Mouse (Mus musculus) urinary bladder, adult 18-20 months (tissue): ENCODE data around the gene Fam107b.

ENCODE experiments used
- DNase-seq, 2 experiments: peaks; one replicate each; pipeline ENCODE4 v3.0.0; 2022; ENCODE audit warnings: low spot score in 2 of 2, mixed read lengths in 2 of 2

Gene Fam107b

GRCm38 (mm10) chr2:3773089-3773488 is 202.8 kb downstream of the Fam107b start:
- no peak for DNase-seq

GRCm38 (mm10) chr2:3775569-3775968 is 205.3 kb downstream of the Fam107b start:
- no peak for DNase-seq

DNA sequence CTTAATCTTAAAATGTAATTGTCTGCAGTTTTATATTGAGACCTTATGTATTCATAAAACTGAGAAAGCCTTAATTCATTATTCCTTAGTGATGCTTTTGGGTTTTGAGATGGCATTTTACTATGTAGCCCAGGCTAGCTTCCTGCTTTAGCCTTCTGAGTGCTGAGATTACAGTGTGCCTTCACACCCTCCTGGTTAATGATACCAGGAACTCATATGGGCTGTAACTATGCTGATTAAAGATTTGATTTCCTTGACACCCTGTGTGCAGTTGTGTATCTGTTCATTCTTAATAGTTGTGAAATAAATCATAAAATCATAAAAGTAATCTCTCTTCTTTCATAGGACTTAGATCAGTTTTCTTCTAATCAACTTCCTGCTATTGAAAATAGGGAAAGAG is 205.8 kb downstream of the Fam107b start:
- no peak for DNase-seq

GRCm38 (mm10) chr2:3777696-3778095 is 207.4 kb downstream of the Fam107b start:
- no peak for DNase-seq

DNA sequence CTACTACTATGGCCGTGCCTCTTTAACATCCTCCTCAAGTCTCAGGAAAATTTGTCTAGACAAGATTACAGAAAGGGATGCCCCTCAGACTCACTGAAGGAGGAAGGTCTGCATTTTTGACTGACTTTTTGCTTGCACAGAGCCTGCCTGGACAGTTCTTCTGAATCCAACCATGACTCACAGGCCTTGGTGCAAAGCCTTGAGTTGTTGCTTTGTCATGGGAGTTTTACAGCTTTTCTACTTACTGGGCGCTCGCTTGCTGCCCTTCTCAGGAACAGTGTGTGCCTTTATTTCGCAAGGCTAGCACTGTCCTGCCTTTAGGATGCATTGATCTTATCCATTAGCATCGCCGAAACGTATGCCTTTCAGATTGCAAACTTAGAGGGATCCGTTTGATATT is 215.3 kb downstream of the Fam107b start:
- DNase-seq, result no peak

DNA sequence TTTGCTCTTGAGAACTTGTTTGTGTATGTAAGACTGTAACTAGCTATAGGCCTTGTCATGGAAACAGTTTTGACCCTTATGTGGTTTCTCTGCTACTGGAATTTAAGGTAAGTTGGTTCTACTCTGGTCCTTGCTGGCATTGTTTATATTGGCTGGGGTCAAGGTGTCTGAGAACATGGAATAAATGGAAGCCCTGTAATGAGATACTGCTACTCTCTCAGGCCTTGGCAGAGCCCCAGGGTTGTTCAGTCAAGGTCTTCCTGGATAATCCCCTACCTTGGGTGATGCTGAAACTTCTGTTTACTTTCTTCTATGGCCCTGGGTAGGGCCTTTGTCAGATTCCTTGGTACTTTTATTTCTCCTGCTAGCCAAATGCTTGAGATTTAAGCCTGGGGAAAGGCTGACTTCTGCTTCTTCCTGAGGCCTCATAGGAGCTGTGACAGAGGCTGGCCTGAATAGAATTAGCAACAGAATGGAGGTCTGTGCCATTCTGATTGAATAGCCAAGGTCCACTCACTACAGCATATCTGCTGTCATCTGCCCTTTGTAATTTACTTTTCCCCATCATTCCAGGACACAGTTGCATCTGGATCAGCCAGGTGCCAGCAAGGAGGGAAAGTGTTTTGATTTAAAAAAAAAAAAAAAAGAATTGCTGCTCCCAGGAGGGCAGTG is 217.6 kb downstream of the Fam107b start:
- no peak for DNase-seq

DNA sequence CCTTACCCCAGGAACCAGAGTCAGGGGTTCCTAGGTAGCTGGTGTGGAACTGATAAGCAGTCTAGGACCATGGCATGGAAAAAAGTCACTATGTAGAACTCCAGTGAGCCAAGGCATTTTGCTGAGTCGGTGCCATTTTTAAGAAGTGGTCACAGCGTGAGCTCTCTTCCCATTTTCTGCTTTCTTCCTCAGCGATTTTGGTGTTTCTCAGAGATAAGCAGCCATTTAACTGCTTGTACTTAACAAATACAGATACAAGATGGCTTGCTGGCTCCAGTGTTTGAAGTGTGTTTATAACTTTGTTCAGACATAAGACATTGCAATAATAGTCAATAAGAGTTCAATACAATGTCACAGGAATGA is 218.1 kb downstream of the Fam107b start:
- no peak for DNase-seq

DNA sequence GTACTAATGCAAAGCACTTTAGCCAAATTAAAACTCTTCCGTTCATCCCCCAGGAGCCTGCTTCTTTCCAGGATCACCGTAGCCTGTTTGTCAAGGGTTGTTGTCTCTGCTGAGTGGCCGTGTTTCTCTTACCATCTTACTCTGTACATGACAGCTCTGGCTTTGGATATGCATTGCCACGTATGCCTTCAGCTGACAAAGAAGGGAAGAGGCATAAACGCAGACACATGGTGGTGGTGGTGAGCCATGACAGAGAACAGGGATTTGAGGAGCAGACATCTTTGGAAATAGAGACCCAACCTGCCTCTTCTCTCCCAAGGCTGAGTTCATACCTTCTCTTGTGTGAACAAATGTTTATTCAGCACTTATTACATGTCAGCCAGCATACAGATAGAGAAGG is 226.3 kb downstream of the Fam107b start:
- no peak for DNase-seq

DNA sequence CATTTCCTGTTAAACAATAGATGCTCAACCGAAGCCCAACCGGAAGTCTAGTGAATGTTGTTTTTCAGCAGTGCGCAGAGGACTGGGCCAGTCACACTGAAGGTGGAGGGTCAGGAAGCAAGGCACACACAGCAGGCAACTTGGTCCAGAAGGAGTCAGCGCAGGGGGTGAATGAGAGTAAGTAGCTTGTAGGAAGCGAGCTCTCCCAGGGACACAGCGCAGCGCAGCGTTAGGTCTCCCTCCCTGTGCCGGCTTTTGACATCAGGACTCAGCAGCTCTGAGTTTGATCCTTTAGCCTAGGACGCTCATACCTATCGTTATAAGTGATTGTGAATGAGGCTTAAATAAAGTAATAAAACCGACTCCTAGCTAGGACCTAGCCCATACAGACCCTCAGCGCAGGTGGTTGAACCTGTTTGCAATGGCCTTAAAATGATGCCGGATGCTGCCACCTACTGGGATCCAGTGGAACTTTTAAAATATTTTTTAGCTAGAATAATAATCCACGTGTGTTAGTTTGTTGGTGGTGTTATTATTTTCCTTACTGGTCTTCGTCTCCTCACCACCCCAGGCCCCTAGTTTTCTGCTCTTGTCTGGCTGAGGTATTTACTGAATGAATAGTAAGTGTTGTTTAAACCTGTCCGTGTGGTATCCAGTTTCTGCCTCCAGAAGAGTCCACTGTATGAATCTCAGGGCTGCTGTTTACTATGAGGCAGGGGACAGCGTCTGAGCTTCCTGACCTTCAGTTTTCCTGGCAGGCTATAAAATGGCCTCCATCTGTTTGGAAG is 229.7 kb downstream of the Fam107b start:
- peak; percentile 6 to 23 for DNase-seq

GRCm38 (mm10) chr2:3800555-3800878 is 230.2 kb downstream of the Fam107b start:
- no peak for DNase-seq

DNA sequence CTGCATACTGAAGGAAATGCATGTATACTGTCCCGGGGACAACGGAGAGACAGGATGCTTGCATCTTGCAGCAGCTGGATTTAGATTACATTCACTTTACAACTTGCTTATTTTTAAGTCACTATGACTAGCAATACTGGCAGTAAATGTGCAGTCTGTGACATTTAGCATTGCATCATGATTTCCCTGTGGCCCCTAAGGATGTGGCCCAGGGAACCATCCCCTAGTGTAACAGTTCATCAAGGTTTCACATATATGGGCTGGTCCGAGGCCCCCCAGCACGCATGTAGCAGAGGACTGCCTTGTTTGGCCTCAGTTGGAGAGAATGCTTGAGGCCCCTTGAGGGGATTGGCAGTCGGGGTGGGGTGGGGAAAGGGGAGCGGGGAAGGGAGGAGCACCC is 235.5 kb downstream of the Fam107b start:
- DNase-seq, result no peak

GRCm38 (mm10) chr2:3810321-3810720 is 240.0 kb downstream of the Fam107b start:
- no peak for DNase-seq

DNA sequence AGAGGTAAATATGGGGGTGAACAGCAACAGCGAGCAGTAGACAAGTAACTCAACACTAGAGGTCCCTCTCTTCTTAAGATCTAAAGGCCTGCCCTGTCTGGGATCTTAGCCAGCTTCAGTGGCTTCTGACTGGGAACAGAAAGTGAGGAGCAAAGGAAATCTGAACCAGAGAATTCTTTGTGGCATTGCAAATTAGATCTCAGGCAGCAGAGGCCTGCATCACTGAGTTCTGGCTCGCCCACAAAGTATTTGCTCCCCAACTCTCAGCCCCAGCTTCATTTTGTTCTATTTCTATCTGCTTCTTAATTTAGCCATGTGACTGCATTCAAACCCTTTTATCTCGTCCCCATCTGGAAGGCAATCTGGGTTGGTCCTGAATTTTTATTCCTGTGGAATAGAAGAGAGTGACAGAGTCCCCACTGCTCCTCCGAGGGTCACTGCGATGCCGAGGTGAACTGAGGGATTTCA is 245.9 kb downstream of the Fam107b start:
- DNase-seq, result no peak

GRCm38 (mm10) chr2:3817626-3818025 is 247.3 kb downstream of the Fam107b start:
- DNase-seq, result no peak

DNA sequence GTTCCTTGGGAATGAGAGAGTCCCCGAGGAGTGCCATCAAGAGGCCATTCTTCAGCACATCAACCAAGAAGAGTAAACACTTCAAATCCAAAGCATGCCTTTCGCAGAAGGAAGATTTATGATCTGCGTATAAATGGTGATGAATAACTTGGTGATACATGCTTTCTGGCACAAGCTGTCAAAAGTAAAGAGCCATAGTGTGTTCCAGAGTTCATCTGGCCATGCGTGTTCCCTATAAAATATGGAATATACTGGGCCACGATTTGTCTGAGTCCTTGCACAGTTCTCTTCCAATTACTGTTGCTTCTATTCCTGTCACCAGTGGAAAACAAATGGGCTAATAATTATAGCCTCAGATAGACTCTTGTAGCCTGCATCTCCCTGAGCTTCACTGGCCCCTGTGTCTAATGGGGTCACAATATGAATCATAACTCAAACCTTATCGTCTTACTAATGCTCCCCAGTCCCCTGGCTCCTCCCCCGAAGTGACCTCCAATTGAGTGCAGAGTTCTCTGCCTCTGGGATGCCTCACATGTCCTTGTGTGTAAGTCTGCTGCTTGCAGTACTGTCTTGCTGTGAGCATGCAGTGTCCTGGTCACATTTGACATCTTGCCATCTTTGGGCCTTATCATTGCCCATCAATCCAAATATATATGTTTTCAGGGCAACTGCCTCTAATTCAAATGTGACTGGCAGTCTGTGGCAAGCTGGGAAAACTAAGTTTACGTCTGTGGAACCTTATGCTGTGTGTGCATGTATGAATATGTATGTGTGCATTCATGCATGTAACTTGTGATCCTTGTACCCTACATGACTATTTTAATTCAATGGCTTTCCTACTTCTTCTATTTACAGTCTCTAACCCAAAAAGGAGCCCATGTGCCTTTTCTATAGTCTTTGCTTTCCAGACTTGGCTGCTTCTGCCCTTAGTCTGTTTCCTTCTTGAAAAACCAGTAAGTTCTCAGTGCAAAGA is 252.5 kb downstream of the Fam107b start:
- DNase-seq, result no peak
